Mouse (Mus musculus): Measurements from ENCODE around the gene Triap1. TPM values are rescaled to one million over a fixed set of nuclear protein-coding genes. Genes with fewer than 3 reads are reported as not detected.
"Not testable (repeated sequence)": the region's sequence is repeated elsewhere in the genome, so short reads cannot be mapped to it uniquely, and the experiment has no call there.

Triap1 gene
- total RNA-seq, 1 experiment from 2014 or later = 19.6 TPM

GRCm38 (mm10) chr5:115374204-115374820, 33.3 kb downstream of the Triap1 start:
- ATAC-seq (replicated peaks; ENCODE audit: low read depth, poor library complexity, severe bottlenecking) = no peak

GRCm38 (mm10) chr5:115375436-115375835, 34.4 kb downstream of the Triap1 start:
- no peak for ATAC-seq (replicated peaks; ENCODE audit: low read depth, poor library complexity, severe bottlenecking)

- ATAC-seq (replicated peaks; ENCODE audit: low read depth, poor library complexity, severe bottlenecking) = not testable (repeated sequence)
These were observed 37.9 kb downstream of the Triap1 start for GRCm38 (mm10) chr5:115378882-115379281.

- no peak for ATAC-seq (replicated peaks; ENCODE audit: low read depth, poor library complexity, severe bottlenecking)
These were observed 50.9 kb downstream of the Triap1 start for GRCm38 (mm10) chr5:115391935-115392334.

GRCm38 (mm10) chr5:115392969-115393368, 51.9 kb downstream of the Triap1 start:
- ATAC-seq (replicated peaks; ENCODE audit: low read depth, poor library complexity, severe bottlenecking) = no peak

Other genes with a start within 250 kb of the Triap1 start
- gene Gm10401, start 242.9 kb upstream of the Triap1 start, total RNA-seq (2017) = 1.2 TPM in 1 of 2 replicates, not detected in the other
- 19.5 and 32.2 TPM in 2 replicates for gene Acads, start 221.9 kb upstream of the Triap1 start, total RNA-seq (2017)
- 11.1 and 14.7 TPM in 2 replicates for gene Unc119b, start 206.2 kb upstream of the Triap1 start, total RNA-seq (2017)
- gene Mlec, start 183.0 kb upstream of the Triap1 start, total RNA-seq (2017) = 186 and 210 TPM in 2 replicates
- not detected in 2 replicates for gene Cabp1, start 146.8 kb upstream of the Triap1 start, total RNA-seq (2017)
- 75.6 and 104 TPM in 2 replicates for gene Pop5, start 105.4 kb upstream of the Triap1 start, total RNA-seq (2017)
- 56.3 and 72.0 TPM in 2 replicates for gene Rnf10, start 68.3 kb upstream of the Triap1 start, total RNA-seq (2017)
- gene Coq5, start 61.6 kb upstream of the Triap1 start, total RNA-seq (2017) = 38.4 and 43.7 TPM in 2 replicates
- 257 and 310 TPM in 2 replicates for gene Dynll1, start 40.2 kb upstream of the Triap1 start, total RNA-seq (2017)
- 74.3 and 92.1 TPM in 2 replicates for gene Srsf9, start 14.0 kb upstream of the Triap1 start, total RNA-seq (2017)
- gene Gatc, start within 50 bp of the Triap1 start, total RNA-seq (2017) = 15.0 and 19.9 TPM in 2 replicates
- 79.8 and 95.6 TPM in 2 replicates for gene Cox6a1, start 7.8 kb downstream of the Triap1 start, total RNA-seq (2017)
- not detected in 2 replicates for gene Msi1, start 88.4 kb downstream of the Triap1 start, total RNA-seq (2017)
- not detected in 2 replicates for gene Pla2g1b, start 125.0 kb downstream of the Triap1 start, total RNA-seq (2017)
- 3.6 and 14.3 TPM in 2 replicates for gene Sirt4, start 143.5 kb downstream of the Triap1 start, total RNA-seq (2017)
- 31.2 and 72.4 TPM in 2 replicates for gene Pxn, start 165.5 kb downstream of the Triap1 start, total RNA-seq (2017)
- gene Rplp0, start 218.2 kb downstream of the Triap1 start, total RNA-seq (2017) = 1,584 and 1,794 TPM in 2 replicates
- 32.6 and 41.8 TPM in 2 replicates for gene Gcn1l1, start 224.0 kb downstream of the Triap1 start, total RNA-seq (2017)